Mouse (Mus musculus) lung, adult 18-20 months (tissue): ENCODE measurements at regions not wholly inside any gene's neighbourhood (a gene's known extent, or its start where the extent isn't known, plus 50 kb on each side); places are given as distances from the start of the nearest gene placed in this dataset.
"Not testable (repeated sequence)": the region's sequence is repeated elsewhere in the genome, so short reads cannot be mapped to it uniquely, and the experiment has no call there.

ENCODE experiments used
- DNase-seq, 2 experiments: peaks; one replicate each; pipeline ENCODE4 v3.0.0; 2022; ENCODE audit warnings: mixed read lengths in 2 of 2

DNA sequence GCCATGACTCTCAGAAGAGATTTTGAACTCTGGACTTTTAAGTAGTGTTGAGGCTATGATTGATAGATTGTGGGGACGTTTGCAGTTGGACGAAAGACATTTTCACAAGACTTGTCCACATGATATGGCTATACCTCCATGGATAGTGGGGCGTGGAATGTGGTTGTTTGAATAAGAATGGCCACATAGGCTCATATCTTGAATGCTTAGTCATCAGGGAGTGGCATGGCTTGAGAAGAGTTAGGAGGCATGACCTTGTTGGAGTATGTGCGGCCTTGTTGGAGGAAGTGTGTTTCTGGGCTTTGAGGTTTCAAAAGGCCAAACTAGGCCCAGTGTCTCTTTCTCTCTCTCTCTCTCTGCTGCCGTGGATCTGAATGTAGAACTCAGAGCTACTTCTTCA, 204.7 kb upstream of the Pclo start:
- DNase-seq: no peak

GRCm38 (mm10) chr5:14311729-14312128, 203.0 kb upstream of the Pclo start:
- no peak for DNase-seq

DNA sequence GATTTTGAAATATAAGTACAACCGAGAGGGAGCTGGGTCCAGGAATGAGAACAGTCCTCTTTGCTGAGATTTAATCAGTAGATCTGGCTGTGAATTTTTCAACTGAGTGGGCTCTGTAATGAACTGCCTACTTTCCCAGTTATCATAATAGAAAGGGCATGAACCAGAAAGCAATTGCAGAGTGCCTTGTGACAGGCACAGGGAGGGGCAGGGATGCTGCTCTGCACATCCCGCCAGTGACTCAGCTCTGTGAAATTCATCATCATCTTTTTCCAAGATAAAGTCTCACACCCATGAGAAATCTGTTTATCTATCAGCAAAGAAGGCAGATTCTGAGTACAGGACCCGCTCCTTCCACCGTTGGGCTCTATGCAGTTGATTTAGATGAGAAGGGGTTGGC, 194.5 kb upstream of the Pclo start:
- no peak for DNase-seq

DNA sequence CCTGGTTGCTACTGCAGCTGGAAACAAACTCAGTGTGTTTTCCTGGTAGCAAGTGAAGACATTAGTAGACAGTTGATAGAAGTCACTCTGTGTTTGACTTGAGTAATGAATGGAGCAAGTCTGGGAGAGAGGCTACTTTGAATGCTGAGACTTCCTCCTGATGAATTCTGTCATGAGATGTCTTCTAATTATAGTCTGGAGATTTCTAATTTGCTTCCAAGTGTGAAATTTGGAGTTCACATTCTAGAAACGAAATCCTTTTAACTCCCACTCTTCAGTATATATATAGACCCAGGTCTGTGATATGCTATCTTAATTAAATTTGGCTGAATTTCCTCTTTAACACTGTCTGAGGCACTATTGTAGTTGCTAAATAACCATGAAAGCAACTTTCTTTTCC, 192.7 kb upstream of the Pclo start:
- DNase-seq: no peak

- DNase-seq: no peak
These were observed 154.3 kb upstream of the Pclo start for GRCm38 (mm10) chr5:14360446-14360845.

DNA sequence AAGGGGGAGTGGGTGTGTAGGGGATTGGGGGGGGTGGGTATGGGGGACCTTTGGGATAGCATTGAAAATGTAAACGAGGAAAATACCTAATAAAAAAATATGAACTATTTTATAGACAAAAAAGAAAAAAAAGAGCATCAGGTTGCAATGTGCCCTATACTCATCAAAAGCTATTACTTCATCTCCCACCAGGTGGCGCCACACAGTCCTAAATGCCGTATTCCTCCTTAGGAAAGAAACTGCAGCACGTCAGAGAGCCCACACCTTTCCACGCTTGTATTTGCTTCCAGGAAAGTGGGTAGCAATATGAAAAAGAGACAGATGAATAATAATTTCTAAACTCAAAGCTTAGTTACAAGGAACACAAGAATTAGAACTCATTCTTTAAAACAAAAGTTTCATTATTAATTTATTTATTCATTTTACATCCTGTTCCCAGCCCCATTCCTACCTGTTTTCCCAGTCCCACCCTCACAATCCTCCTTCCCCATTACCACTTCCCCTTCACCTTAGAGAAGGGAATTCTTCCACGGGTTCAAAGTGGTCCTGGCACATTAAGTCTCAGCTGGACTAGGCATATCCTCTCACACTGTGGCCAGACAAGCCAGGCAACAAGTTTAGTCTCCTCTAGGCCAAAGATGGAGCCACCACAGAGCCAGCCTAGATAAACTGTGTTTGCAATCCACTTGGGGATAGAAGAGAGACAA, 125.4 kb upstream of the Pclo start:
- DNase-seq: peak; percentile 9 to 14

GRCm38 (mm10) chr5:14391793-14392192, 122.9 kb upstream of the Pclo start:
- no peak for DNase-seq

DNA sequence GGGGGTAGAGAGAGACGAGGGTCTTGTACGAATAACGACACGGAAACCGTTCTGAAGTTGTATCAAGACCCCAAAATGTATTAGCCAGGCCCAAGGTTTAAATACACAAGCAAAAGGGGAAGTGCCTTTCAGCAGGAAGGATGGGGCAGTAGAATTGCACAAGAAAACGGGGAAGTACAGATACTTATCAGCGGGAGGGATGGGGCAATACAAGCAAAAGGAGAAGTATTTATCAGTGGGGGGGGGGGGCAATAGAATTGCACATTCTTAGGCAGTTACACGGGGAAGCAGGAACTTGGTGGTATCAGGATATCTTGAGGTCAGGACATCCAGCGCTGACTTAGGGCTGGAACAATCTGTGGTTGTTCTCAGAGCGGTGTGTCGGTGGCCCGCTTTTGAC, 111.3 kb upstream of the Pclo start:
- DNase-seq: not testable (repeated sequence)

- no peak for DNase-seq
These were observed 110.4 kb upstream of the Pclo start for GRCm38 (mm10) chr5:14404344-14404743.

DNA sequence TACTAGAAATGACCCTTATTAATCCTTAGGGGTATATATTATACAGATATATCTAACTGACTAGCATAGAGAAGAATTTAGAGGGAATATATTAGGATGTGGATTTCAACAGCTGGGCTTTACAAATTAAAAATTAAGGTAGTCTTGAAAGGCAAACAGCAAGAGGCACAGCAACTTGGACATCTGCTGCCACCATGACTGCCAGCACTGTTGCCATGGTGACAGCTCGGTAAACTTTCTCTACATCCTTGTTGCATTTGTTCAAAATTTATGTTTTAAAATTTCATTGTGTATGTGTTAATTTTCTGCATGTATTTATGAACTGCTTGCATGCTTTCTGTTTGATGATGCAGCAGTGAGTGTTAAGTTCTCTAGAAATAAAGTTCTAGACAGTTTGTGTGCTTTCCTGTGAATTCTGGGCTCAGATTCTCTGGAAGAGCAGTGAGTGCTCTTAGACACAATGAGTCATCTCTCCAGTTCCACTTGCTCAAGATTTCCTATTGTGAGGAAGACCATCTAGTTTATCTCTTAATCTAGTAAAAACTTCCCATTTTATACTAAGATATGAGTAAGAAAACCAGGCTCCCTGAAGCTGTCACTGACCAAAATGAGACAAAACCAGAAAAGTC, 99.4 kb upstream of the Pclo start:
- DNase-seq: no peak

DNA sequence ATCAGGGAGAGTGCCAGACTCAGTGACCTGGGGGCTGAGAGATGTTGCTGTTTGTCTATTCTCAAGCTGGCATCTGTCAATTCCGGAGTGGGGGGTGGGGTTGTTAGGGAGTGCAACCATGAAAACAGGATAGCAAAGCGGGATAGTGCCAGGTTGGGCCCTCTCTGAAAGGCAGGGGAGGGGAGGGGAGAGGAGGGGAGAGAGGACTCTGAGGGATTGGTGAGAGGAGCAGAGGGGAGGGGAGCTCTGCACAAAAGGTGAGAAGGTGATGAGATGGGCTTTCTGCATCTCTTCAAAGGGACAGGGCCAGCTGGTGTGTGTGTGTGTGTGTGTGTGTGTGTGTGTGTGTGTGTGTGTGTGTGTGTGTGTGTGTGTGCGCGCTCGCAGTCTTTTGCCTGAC, 61.6 kb upstream of the Pclo start:
- no peak for DNase-seq
